Mouse (Mus musculus): Measurements from ENCODE around the gene Tenm2. TPM values are rescaled to one million over a fixed set of nuclear protein-coding genes. Genes with fewer than 3 reads are reported as not detected.
A peak's percentile ranks its signal among the peaks of the same experiment; 100 is the strongest.

Tenm2 gene
- polyA plus RNA-seq, 1 experiment from 2014 or later: 1.9 TPM

DNA sequence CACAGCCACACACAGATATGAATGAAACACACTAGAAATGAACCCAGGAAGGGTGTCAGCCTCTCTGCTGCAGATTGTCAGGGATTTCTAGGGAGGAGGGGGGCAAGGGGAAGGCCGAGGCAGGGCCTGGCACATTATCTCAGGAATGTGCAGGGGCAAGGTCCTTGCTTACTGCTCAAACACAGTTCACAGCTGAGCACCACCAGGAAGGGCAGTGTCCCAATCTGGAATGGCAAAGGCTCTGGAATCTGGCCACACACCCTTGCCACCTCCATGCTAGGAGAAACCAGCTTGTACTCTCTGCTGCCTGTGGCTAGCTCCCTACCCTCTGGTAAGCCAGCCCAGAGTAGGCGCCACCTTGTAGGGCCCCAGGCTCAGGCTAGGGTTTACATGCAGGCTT, 1272.2 kb downstream of the Tenm2 start:
- Histone ChIP-seq H3K9ac (ENCODE audit: low read length) (peak overlapping the region; percentile 21; the same call in 1 of the 2 replicates), H3K27ac (ENCODE audit: low read length) (peak overlapping the region; percentile 78), H3K36me3 (ENCODE audit: control insufficient read depth, insufficient read depth, low read length) (no peaks in the 10 kb centered on the region), H3K4me1 (ENCODE audit: control insufficient read depth, insufficient read depth, low read length) (peaks cover 6% of the 10 kb centered on the region; the same call in 1 of the 2 replicates), H3K4me2 (ENCODE audit: low read depth, low read length) (no peak overlapping the region), H3K4me3 (replicated peaks; ENCODE audit: low read length) (no peak overlapping the region), H3K9me3 (replicated peaks; ENCODE audit: control insufficient read depth, low read length) (no peaks in the 10 kb centered on the region), H3K27me3 (ENCODE audit: control insufficient read depth, insufficient read depth, low read length) (no peaks in the 10 kb centered on the region)
- WGBS: 36% methylated on average over 2 of the region's 2 CpGs
- ATAC-seq (ENCODE audit: insufficient read depth, low FRiP score): peak; percentile 73

- Histone ChIP-seq H3K27me3 (ENCODE audit: control insufficient read depth, insufficient read depth, low read length) (no peaks in the 10 kb centered on the region), H3K4me1 (ENCODE audit: control insufficient read depth, insufficient read depth, low read length) (peaks cover 6% of the 10 kb centered on the region; the same call in 1 of the 2 replicates), H3K36me3 (ENCODE audit: control insufficient read depth, insufficient read depth, low read length) (no peaks in the 10 kb centered on the region), H3K9ac (ENCODE audit: low read length) (no peak overlapping the region), H3K4me2 (ENCODE audit: low read depth, low read length) (no peak overlapping the region), H3K4me3 (replicated peaks; ENCODE audit: low read length) (no peak overlapping the region), H3K27ac (ENCODE audit: low read length) (no peak overlapping the region), H3K9me3 (replicated peaks; ENCODE audit: control insufficient read depth, low read length) (no peaks in the 10 kb centered on the region)
- WGBS: 90% methylated on average over 2 of the region's 2 CpGs
- no peak for ATAC-seq (ENCODE audit: insufficient read depth, low FRiP score)
These were observed 1273.3 kb downstream of the Tenm2 start for GRCm38 (mm10) chr11:35962431-35962830.

GRCm38 (mm10) chr11:35959270-35959669, 1276.5 kb downstream of the Tenm2 start:
- 75% methylated on average over 3 of the region's 3 CpGs for WGBS
- Histone ChIP-seq H3K4me1 (ENCODE audit: control insufficient read depth, insufficient read depth, low read length) (peaks cover 12% of the 10 kb centered on the region; the same call in 1 of the 2 replicates), H3K4me3 (replicated peaks; ENCODE audit: low read length) (no peak overlapping the region), H3K27me3 (ENCODE audit: control insufficient read depth, insufficient read depth, low read length) (no peaks in the 10 kb centered on the region), H3K36me3 (ENCODE audit: control insufficient read depth, insufficient read depth, low read length) (no peaks in the 10 kb centered on the region), H3K9me3 (replicated peaks; ENCODE audit: control insufficient read depth, low read length) (no peaks in the 10 kb centered on the region), H3K9ac (ENCODE audit: low read length) (no peak overlapping the region), H3K27ac (ENCODE audit: low read length) (no peak overlapping the region), H3K4me2 (ENCODE audit: low read depth, low read length) (no peak overlapping the region)
- no peak for ATAC-seq (ENCODE audit: insufficient read depth, low FRiP score)
